Mouse (Mus musculus) ES-E14 (cell line): ENCODE measurements at regions not wholly inside any gene's neighbourhood (a gene's known extent, or its start where the extent isn't known, plus 50 kb on each side); places are given as distances from the start of the nearest gene placed in this dataset.

ENCODE experiments used
- HCFC1 ChIP-seq: IDR thresholded peaks from 2 replicates; pipeline ENCODE4 v1.6.1; 2012; ENCODE audit warnings: low read length, inconsistent platforms, borderline replicate concordance; ENCODE audit not compliant: insufficient read depth
- MAFK ChIP-seq: IDR thresholded peaks from 2 replicates; pipeline ENCODE4 v1.6.1; 2014; ENCODE audit warnings: mild to moderate bottlenecking, low read depth, low read length, inconsistent platforms; ENCODE audit not compliant: insufficient read depth

- TF ChIP-seq MAFK (no peak), HCFC1 (no peak)
These were observed 213.9 kb downstream of the 3100002H09Rik start for GRCm38 (mm10) chr4:124396566-124397283.
